Mouse (Mus musculus): Measurements from ENCODE around the gene Wdr18. TPM values are rescaled to one million over a fixed set of nuclear protein-coding genes. Genes with fewer than 3 reads are reported as not detected.

Wdr18 gene
- polyA plus RNA-seq, 1 experiment from 2014 or later: 87.5 TPM

- no peak for ATAC-seq (replicated peaks)
- Histone ChIP-seq H3K36me3 (replicated peaks) (peaks cover 42% of the 10 kb centered on the region), H3K9ac (no peak overlapping the region), H3K27me3 (replicated peaks) (peaks cover 20% of the 10 kb centered on the region), H3K4me2 (no peak overlapping the region), H3K9me3 (no peaks in the 10 kb centered on the region), H3K4me3 (no peak overlapping the region), H3K27ac (no peak overlapping the region), H3K4me1 (peaks cover 6% of the 10 kb centered on the region; the same call in 1 of the 2 replicates)
- 83% methylated on average over 28 of the region's 28 CpGs for WGBS
Measured at GRCm38 (mm10) chr10:79976071-79976721, 16.2 kb downstream of the Wdr18 start.

- no peak for ATAC-seq (replicated peaks)
- no peak overlapping the region for H3K27ac ChIP-seq
- WGBS: 74% methylated on average over 36 of the region's 36 CpGs
- H3K4me3 ChIP-seq: no peak overlapping the region
- H3K4me2 ChIP-seq: no peak overlapping the region
- H3K4me1 ChIP-seq: peaks cover 10% of the 10 kb centered on the region; the same call in 1 of the 2 replicates
- no peak overlapping the region for H3K9ac ChIP-seq
- H3K27me3 ChIP-seq (replicated peaks): peaks cover 15% of the 10 kb centered on the region
- peaks cover 42% of the 10 kb centered on the region for H3K36me3 ChIP-seq (replicated peaks)
- no peaks in the 10 kb centered on the region for H3K9me3 ChIP-seq
Measured at GRCm38 (mm10) chr10:79976722-79977107, 16.8 kb downstream of the Wdr18 start.

GRCm38 (mm10) chr10:79977324-79977723, 17.4 kb downstream of the Wdr18 start:
- peaks cover 14% of the 10 kb centered on the region for H3K4me1 ChIP-seq
- ATAC-seq (replicated peaks): no peak
- 79% methylated on average over 28 of the region's 28 CpGs for WGBS
- H3K4me3 ChIP-seq: no peak overlapping the region
- no peak overlapping the region for H3K9ac ChIP-seq
- H3K27me3 ChIP-seq (replicated peaks): peaks cover 9% of the 10 kb centered on the region; the same call in 1 of the 2 replicates
- no peaks in the 10 kb centered on the region for H3K9me3 ChIP-seq
- H3K4me2 ChIP-seq: no peak overlapping the region
- H3K36me3 ChIP-seq (replicated peaks): peaks cover 42% of the 10 kb centered on the region
- no peak overlapping the region for H3K27ac ChIP-seq

GRCm38 (mm10) chr10:79978061-79978460, 18.1 kb downstream of the Wdr18 start:
- H3K36me3 ChIP-seq (replicated peaks): peaks cover 42% of the 10 kb centered on the region
- 94% methylated on average over 21 of the region's 21 CpGs for WGBS

GRCm38 (mm10) chr10:79979401-79980155, 19.6 kb downstream of the Wdr18 start:
- H3K4me3 ChIP-seq: no peak overlapping the region
- ATAC-seq (replicated peaks): no peak
- no peaks in the 10 kb centered on the region for H3K9me3 ChIP-seq
- no peak overlapping the region for H3K4me2 ChIP-seq
- H3K27me3 ChIP-seq (replicated peaks): no peaks in the 10 kb centered on the region
- peaks cover 42% of the 10 kb centered on the region for H3K36me3 ChIP-seq (replicated peaks)
- peaks cover 28% of the 10 kb centered on the region for H3K4me1 ChIP-seq
- no peak overlapping the region for H3K9ac ChIP-seq
- WGBS: 91% methylated on average over 22 of the region's 22 CpGs
- no peak overlapping the region for H3K27ac ChIP-seq

More at GRCm38 (mm10) chr10:79978061-79978460, 18.1 kb downstream of the Wdr18 start:
- Histone ChIP-seq H3K9me3 (no peaks in the 10 kb centered on the region), H3K4me2 (no peak overlapping the region), H3K4me1 (peaks cover 21% of the 10 kb centered on the region), H3K27me3 (replicated peaks) (peaks cover 1% of the 10 kb centered on the region; the same call in 1 of the 2 replicates), H3K4me3 (no peak overlapping the region), H3K9ac (no peak overlapping the region), H3K27ac (no peak overlapping the region)
- ATAC-seq (replicated peaks): no peak

- Histone ChIP-seq H3K27ac (peak overlapping the region; percentile 93), H3K36me3 (replicated peaks) (peaks cover 12% of the 10 kb centered on the region), H3K4me1 (peaks cover 47% of the 10 kb centered on the region), H3K9me3 (no peaks in the 10 kb centered on the region), H3K9ac (peak overlapping the region; percentile 89), H3K4me2 (peak overlapping the region; percentile 79), H3K4me3 (peak overlapping the region; percentile 74), H3K27me3 (replicated peaks) (peaks cover 15% of the 10 kb centered on the region)
- 71% methylated on average over 5 of the region's 5 CpGs for WGBS
- no peak for ATAC-seq (replicated peaks)
Measured at GRCm38 (mm10) chr10:79983205-79983604, 23.3 kb downstream of the Wdr18 start.

- peak overlapping the region; percentile 74 for H3K4me3 ChIP-seq
- H3K4me2 ChIP-seq: peak overlapping the region; percentile 79
- H3K4me1 ChIP-seq: peaks cover 51% of the 10 kb centered on the region
- ATAC-seq (replicated peaks): no peak
- 3% methylated on average over 18 of the region's 21 CpGs for WGBS
- H3K36me3 ChIP-seq (replicated peaks): peaks cover 8% of the 10 kb centered on the region
- no peaks in the 10 kb centered on the region for H3K9me3 ChIP-seq
- H3K27me3 ChIP-seq (replicated peaks): peaks cover 20% of the 10 kb centered on the region
- H3K27ac ChIP-seq: peak overlapping the region; percentile 93
- H3K9ac ChIP-seq: peak overlapping the region; percentile 89
Measured at GRCm38 (mm10) chr10:79983670-79984069, 23.7 kb downstream of the Wdr18 start.

GRCm38 (mm10) chr10:79984195-79984816, 24.4 kb downstream of the Wdr18 start, which contains the start of gene Tmem259:
Gene Tmem259 (minus strand): TSS chr10:79984330.
- peaks cover 55% of the 10 kb centered on the region for H3K4me1 ChIP-seq
- H3K9ac ChIP-seq: peak within 1 kb of the TSS; percentile 89
- peak; percentile 83 for ATAC-seq (replicated peaks)
- peak within 1 kb of the TSS; percentile 79 for H3K4me2 ChIP-seq
- H3K36me3 ChIP-seq (replicated peaks): 0 out of 2 replicates have a peak, but pooled peaks cover 1% of the 10 kb centered on the region
- H3K4me3 ChIP-seq: peak within 1 kb of the TSS; percentile 74
- peaks cover 26% of the 10 kb centered on the region for H3K27me3 ChIP-seq (replicated peaks)
- peak within 1 kb of the TSS; percentile 93 for H3K27ac ChIP-seq
- under 1% methylated on average over 48 of the region's 49 CpGs for WGBS
- H3K9me3 ChIP-seq: no peaks in the 10 kb centered on the region

GRCm38 (mm10) chr10:79984871-79985270, 24.9 kb downstream of the Wdr18 start:
- Histone ChIP-seq H3K9me3 (no peaks in the 10 kb centered on the region), H3K9ac (peak overlapping the region; percentile 89), H3K4me1 (peaks cover 55% of the 10 kb centered on the region), H3K4me2 (peak overlapping the region; percentile 79), H3K27me3 (replicated peaks) (peaks cover 32% of the 10 kb centered on the region), H3K27ac (peak overlapping the region; percentile 93), H3K36me3 (replicated peaks) (no peaks in the 10 kb centered on the region), H3K4me3 (peak overlapping the region; percentile 74)
- ATAC-seq (replicated peaks): peak; percentile 94
- WGBS: under 1% methylated on average over 22 of the region's 22 CpGs

- ATAC-seq (replicated peaks): peak; percentile 15; the same call in 1 of the 2 replicates
Measured at GRCm38 (mm10) chr10:79985334-79986231, 25.6 kb downstream of the Wdr18 start.

GRCm38 (mm10) chr10:79986232-79986878, 26.4 kb downstream of the Wdr18 start:
- Histone ChIP-seq H3K4me2 (peak overlapping the region; percentile 79), H3K27me3 (replicated peaks) (peaks cover 42% of the 10 kb centered on the region), H3K36me3 (replicated peaks) (no peaks in the 10 kb centered on the region), H3K27ac (peak overlapping the region; percentile 93), H3K4me1 (peaks cover 48% of the 10 kb centered on the region), H3K4me3 (peak overlapping the region; percentile 74), H3K9me3 (no peaks in the 10 kb centered on the region), H3K9ac (peak overlapping the region; percentile 64)
- no peak for ATAC-seq (replicated peaks)
- 44% methylated on average over 6 of the region's 6 CpGs for WGBS

More at GRCm38 (mm10) chr10:79985334-79986231, 25.6 kb downstream of the Wdr18 start:
- Histone ChIP-seq H3K36me3 (replicated peaks) (no peaks in the 10 kb centered on the region), H3K4me2 (peak overlapping the region; percentile 79), H3K27me3 (replicated peaks) (peaks cover 35% of the 10 kb centered on the region), H3K4me1 (peaks cover 55% of the 10 kb centered on the region), H3K27ac (peak overlapping the region; percentile 93), H3K4me3 (peak overlapping the region; percentile 74), H3K9me3 (no peaks in the 10 kb centered on the region), H3K9ac (peak overlapping the region; percentile 64)
- 2% methylated on average over 35 of the region's 35 CpGs for WGBS

All from midbrain, embryonic 15.5 days (tissue).